Mouse (Mus musculus): ENCODE measurements around the gene Slc5a2. TPM values are rescaled to one million over a fixed set of nuclear protein-coding genes. Genes with fewer than 3 reads are reported as not detected.

Gene Slc5a2
- polyA plus RNA-seq, 1 experiment from 2014 or later, result 0.23 TPM

DNA sequence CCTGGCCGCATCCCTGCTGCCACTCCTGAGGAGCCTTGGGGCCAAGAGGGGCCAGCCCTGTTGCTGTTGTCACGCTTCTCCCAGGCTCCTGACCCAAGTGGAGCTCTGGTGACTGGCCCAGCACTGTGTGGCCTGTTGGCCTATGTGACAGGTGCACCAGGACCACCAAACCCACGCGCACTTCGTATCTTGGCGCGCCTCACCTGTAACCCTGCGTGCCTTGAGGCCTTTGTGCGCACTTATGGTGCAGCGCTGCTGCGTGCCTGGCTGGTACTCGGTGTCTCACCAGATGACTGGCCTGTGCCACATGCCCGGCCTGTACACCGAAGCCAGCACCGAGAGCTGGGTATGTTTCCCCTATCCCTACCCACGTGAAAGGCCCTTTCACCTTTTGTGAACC is 23.1 kb upstream of the Slc5a2 start:
- Histone ChIP-seq H3K4me1 (ENCODE audit: insufficient read depth, low read depth, low read length) (no peaks in the 10 kb centered on the region; the same call in 1 of the 2 replicates), H3K9ac (replicated peaks; ENCODE audit: low read depth) (no peak overlapping the region), H3K36me3 (ENCODE audit: insufficient read depth, low read length) (peaks cover 9% of the 10 kb centered on the region; the same call in 1 of the 2 replicates), H3K27ac (ENCODE audit: low read length) (no peak overlapping the region), H3K4me3 (ENCODE audit: low read depth, low read length) (no peak overlapping the region), H3K4me2 (replicated peaks; ENCODE audit: low read depth, low read length) (no peak overlapping the region), H3K9me3 (ENCODE audit: low read length) (no peaks in the 10 kb centered on the region), H3K27me3 (replicated peaks; ENCODE audit: insufficient read depth, low read length) (no peaks in the 10 kb centered on the region)
- ATAC-seq (no peak), DNase-seq (ENCODE audit: low spot score) (no peak)
- TF ChIP-seq CTCF (IDR thresholded peaks at IDR 0.05), result no peak
- TF ChIP-seq EP300 (IDR thresholded peaks at IDR 0.05), result no peak
- WGBS, result 94% methylated on average over 16 of the region's 16 CpGs

DNA sequence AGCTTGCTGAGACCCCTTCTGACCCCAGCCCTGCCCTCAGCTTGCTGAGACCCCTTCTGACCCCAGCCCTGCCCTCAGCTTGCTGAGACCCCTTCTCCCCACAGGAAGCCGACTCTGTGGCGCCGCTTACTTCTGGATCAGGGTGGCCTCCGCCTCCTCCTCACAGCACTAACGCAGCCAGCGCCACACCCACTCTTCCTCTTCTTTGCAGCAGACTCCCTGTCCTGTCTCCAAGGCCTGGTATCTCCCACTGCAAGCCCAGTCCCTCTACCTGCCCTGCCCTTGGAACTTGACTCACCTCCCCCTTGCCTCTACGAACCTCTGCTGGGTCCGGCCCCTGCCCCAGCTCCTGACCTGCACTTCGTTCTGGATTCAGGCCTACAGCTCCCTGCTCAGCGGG is 21.5 kb upstream of the Slc5a2 start:
- H3K27ac ChIP-seq (ENCODE audit: low read length), result no peak overlapping the region
- no peaks in the 10 kb centered on the region for H3K9me3 ChIP-seq (ENCODE audit: low read length)
- 77% methylated on average over 10 of the region's 10 CpGs for WGBS
- no peak for ATAC-seq
- no peak overlapping the region for H3K4me2 ChIP-seq (replicated peaks; ENCODE audit: low read depth, low read length)
- H3K4me3 ChIP-seq (ENCODE audit: low read depth, low read length), result no peak overlapping the region
- peaks cover 6% of the 10 kb centered on the region; the same call in 1 of the 2 replicates for H3K4me1 ChIP-seq (ENCODE audit: insufficient read depth, low read depth, low read length)
- DNase-seq (ENCODE audit: low spot score), result no peak
- H3K27me3 ChIP-seq (replicated peaks; ENCODE audit: insufficient read depth, low read length), result no peaks in the 10 kb centered on the region
- TF ChIP-seq EP300 (IDR thresholded peaks at IDR 0.05) (no peak), CTCF (IDR thresholded peaks at IDR 0.05) (no peak)
- H3K9ac ChIP-seq (replicated peaks; ENCODE audit: low read depth), result no peak overlapping the region
- peaks cover 10% of the 10 kb centered on the region for H3K36me3 ChIP-seq (ENCODE audit: insufficient read depth, low read length)

DNA sequence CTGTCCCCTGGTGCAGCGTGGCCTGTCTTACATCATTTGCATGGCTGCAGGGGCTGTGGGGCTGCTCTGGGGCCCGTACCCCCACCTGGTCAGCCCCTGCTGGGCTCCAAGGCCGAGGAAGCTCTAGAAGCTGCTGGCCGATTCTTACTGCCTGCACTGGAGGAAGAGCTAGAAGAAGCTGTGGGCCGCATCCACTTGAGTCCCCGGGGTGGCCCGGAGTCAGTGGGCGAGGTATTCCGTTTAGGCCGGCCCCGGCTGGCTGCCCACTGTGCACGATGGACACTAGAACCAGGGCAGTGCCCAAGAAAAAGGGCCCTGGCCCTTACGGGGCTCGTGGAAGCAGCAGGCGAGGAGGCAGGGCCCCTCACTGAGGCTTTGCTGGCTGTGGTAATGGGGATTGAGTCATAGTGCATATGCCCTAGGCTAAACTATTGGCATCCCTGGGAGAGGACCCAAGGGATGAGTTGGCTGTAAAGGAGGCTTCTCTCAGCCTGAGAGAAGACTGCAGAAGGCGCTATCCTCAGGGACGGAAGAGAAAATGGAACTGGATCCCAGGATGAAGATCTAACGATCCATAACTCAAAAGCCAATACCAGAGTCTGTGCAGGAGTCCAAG is 20.9 kb upstream of the Slc5a2 start:
- Histone ChIP-seq H3K9ac (replicated peaks; ENCODE audit: low read depth) (no peak overlapping the region), H3K27ac (ENCODE audit: low read length) (no peak overlapping the region), H3K4me3 (ENCODE audit: low read depth, low read length) (no peak overlapping the region), H3K9me3 (ENCODE audit: low read length) (no peaks in the 10 kb centered on the region), H3K36me3 (ENCODE audit: insufficient read depth, low read length) (peaks cover 15% of the 10 kb centered on the region), H3K4me2 (replicated peaks; ENCODE audit: low read depth, low read length) (no peak overlapping the region), H3K27me3 (replicated peaks; ENCODE audit: insufficient read depth, low read length) (no peaks in the 10 kb centered on the region), H3K4me1 (ENCODE audit: insufficient read depth, low read depth, low read length) (peaks cover 6% of the 10 kb centered on the region; the same call in 1 of the 2 replicates)
- 92% methylated on average over 18 of the region's 18 CpGs for WGBS
- TF ChIP-seq EP300 (IDR thresholded peaks at IDR 0.05), result no peak
- TF ChIP-seq CTCF (IDR thresholded peaks at IDR 0.05), result no peak
- DNase-seq (ENCODE audit: low spot score), result no peak
- no peak for ATAC-seq

DNA sequence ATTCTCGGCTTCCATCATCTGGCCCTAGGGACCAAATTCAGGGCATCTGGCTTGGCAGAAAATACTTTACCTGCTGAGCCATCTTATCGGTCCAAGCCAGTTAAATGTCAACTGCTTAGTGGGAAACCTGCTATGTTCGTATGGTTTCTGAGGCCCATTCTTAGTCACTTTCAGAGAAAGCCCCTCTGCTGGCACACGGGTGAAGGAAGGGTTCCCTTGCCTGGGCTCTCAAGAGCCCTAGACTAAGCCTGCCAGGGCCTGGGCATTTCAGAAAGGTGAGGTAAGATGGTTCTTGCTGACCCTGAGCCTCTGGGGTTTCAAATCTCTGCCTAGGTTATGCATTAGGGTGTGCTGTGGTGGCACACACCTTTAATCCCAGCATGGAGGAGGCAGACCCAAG is 19.9 kb upstream of the Slc5a2 start:
- H3K27me3 ChIP-seq (replicated peaks; ENCODE audit: insufficient read depth, low read length), result no peaks in the 10 kb centered on the region
- no peak overlapping the region; the same call in 1 of the 2 replicates for H3K4me2 ChIP-seq (replicated peaks; ENCODE audit: low read depth, low read length)
- peak overlapping the region; percentile 91 for H3K27ac ChIP-seq (ENCODE audit: low read length)
- H3K36me3 ChIP-seq (ENCODE audit: insufficient read depth, low read length), result peaks cover 15% of the 10 kb centered on the region; the same call in 1 of the 2 replicates
- no peak overlapping the region for H3K4me3 ChIP-seq (ENCODE audit: low read depth, low read length)
- no peak for ATAC-seq
- no peak overlapping the region for H3K9ac ChIP-seq (replicated peaks; ENCODE audit: low read depth)
- no peak for DNase-seq (ENCODE audit: low spot score)
- peaks cover 6% of the 10 kb centered on the region; the same call in 1 of the 2 replicates for H3K4me1 ChIP-seq (ENCODE audit: insufficient read depth, low read depth, low read length)
- TF ChIP-seq EP300 (IDR thresholded peaks at IDR 0.05) (no peak), CTCF (IDR thresholded peaks at IDR 0.05) (no peak)
- no peaks in the 10 kb centered on the region for H3K9me3 ChIP-seq (ENCODE audit: low read length)
- 88% methylated on average over 4 of the region's 4 CpGs for WGBS

DNA sequence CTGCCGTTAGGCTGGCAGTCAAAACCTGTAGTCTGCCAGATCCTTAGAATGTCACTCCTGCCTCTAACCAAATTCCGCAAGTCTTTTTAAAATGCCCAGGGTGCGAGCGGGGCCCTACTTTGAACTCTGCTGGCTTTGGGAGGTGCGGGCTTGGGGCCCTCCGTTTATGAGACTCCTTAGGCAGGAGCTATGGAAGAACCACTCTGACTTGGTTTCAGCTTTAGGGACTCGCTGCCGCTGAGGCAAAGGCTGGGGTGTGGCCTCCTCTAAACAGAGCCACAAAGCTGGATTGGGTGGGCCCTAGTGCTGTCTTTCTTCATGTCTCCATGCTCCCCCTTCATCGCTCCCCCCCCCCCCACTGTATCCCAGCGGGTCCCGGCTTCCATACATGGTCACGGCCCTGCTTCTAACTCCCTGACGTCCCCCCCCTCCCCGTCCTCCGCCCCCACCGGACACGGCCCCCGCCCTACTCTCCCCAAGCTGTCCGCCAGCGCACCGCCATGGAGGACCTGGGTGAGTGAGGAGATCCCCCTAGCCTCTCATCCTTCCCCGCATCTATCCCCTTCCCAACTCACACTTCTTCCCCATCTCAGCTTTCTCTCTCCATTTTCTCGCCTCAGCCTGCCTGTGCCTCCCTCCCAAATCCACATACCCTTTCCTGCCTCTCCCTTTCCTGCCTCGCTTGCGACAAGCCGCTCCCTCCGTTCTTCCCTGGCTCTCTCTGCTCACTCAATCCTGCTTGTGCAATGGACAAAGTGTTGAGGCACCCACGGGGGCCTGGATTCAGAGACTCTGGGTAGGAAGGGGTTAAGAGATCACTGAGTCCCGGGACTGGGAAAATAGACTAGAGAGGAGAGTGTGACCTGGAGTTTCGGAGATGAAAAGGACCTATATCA is 18.7 kb upstream of the Slc5a2 start, which contains the start of gene Tgfb1i1:
TSS of gene Tgfb1i1 (plus strand) at position 317 of the 896 bp plus-strand sequence.
- H3K27ac ChIP-seq (ENCODE audit: low read length), result peak within 1 kb of the TSS; percentile 91
- ATAC-seq, result peak; percentile 89
- peaks cover 10% of the 10 kb centered on the region; the same call in 1 of the 2 replicates for H3K36me3 ChIP-seq (ENCODE audit: insufficient read depth, low read length)
- peak within 1 kb of the TSS; percentile 66 for H3K4me2 ChIP-seq (replicated peaks; ENCODE audit: low read depth, low read length)
- no peaks in the 10 kb centered on the region for H3K9me3 ChIP-seq (ENCODE audit: low read length)
- TF ChIP-seq EP300 (IDR thresholded peaks at IDR 0.05) (no peak), CTCF (IDR thresholded peaks at IDR 0.05) (no peak)
- peak within 1 kb of the TSS; percentile 75 for H3K9ac ChIP-seq (replicated peaks; ENCODE audit: low read depth)
- WGBS, result 4% methylated on average over 19 of the region's 30 CpGs
- peak within 1 kb of the TSS; percentile 57 for H3K4me3 ChIP-seq (ENCODE audit: low read depth, low read length)
- peaks cover 6% of the 10 kb centered on the region; the same call in 1 of the 2 replicates for H3K4me1 ChIP-seq (ENCODE audit: insufficient read depth, low read depth, low read length)
- DNase-seq (ENCODE audit: low spot score), result peak; percentile 92
- H3K27me3 ChIP-seq (replicated peaks; ENCODE audit: insufficient read depth, low read length), result no peaks in the 10 kb centered on the region

DNA sequence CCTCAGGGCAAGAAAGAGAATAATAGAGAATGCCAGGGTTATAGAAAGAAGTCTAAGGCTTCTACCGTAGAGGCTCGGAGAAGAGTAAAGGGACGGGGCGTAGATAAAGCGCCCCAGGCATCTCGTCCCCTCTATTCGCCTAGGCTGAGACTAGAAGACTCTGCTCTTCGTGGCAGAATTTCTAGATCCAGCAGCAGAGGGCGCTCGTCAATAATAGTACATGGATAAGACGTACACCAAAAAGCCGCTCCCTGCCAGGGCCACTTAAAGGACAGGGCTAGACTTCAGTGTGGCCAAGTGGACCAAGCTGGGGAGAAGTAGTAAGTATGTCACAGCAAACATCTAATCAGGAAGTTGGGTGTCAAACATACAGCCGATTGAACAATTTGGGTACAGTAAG is 18.0 kb upstream of the Slc5a2 start:
- no peaks in the 10 kb centered on the region for H3K27me3 ChIP-seq (replicated peaks; ENCODE audit: insufficient read depth, low read length)
- WGBS, result under 1% methylated on average over 13 of the region's 13 CpGs
- H3K9ac ChIP-seq (replicated peaks; ENCODE audit: low read depth), result peak overlapping the region; percentile 75
- H3K36me3 ChIP-seq (ENCODE audit: insufficient read depth, low read length), result peaks cover 10% of the 10 kb centered on the region; the same call in 1 of the 2 replicates
- peak; percentile 83 for TF ChIP-seq CTCF (IDR thresholded peaks at IDR 0.05)
- TF ChIP-seq EP300 (IDR thresholded peaks at IDR 0.05), result 0 out of 2 replicates have a peak, but pooled peaks have one; percentile 27
- ATAC-seq, result peak; percentile 83
- no peaks in the 10 kb centered on the region for H3K9me3 ChIP-seq (ENCODE audit: low read length)
- peak overlapping the region; percentile 91 for H3K27ac ChIP-seq (ENCODE audit: low read length)
- H3K4me2 ChIP-seq (replicated peaks; ENCODE audit: low read depth, low read length), result peak overlapping the region; percentile 66
- peak overlapping the region; percentile 57 for H3K4me3 ChIP-seq (ENCODE audit: low read depth, low read length)
- H3K4me1 ChIP-seq (ENCODE audit: insufficient read depth, low read depth, low read length), result peaks cover 6% of the 10 kb centered on the region; the same call in 1 of the 2 replicates
- peak; percentile 97 for DNase-seq (ENCODE audit: low spot score)
